Mouse (Mus musculus) thymus, adult 2 months (tissue): ENCODE data around the gene Kmt2d. TPM values are rescaled to one million over a fixed set of nuclear protein-coding genes. Genes with fewer than 3 reads are reported as not detected.

ENCODE experiments used
- DNase-seq: peaks from one replicate; pipeline ENCODE4 v3.0.0; 2021
- H3K27ac ChIP-seq: fragments of 200-500 bp; 2 replicates; pipeline ENCODE4 v1.5.1; 2012; ENCODE audit warnings: low read length, control low read depth; ENCODE audit not compliant: control insufficient read depth, insufficient read depth
- H3K27me3 ChIP-seq: fragments of 200-500 bp; 2 replicates; pipeline ENCODE4 v1.6.1; 2012; ENCODE audit warnings: mild to moderate bottlenecking, low read length, moderate library complexity, mixed read lengths; ENCODE audit not compliant: control insufficient read depth, insufficient read depth
- H3K36me3 ChIP-seq: fragments of 200-500 bp; 2 replicates; pipeline ENCODE4 v1.6.1; 2012; ENCODE audit warnings: mild to moderate bottlenecking, low read length, moderate library complexity; ENCODE audit not compliant: control insufficient read depth, insufficient read depth
- H3K4me1 ChIP-seq: fragments of 200-500 bp; replicated peaks from 2 replicates; pipeline ENCODE4 v1.6.1; 2012; ENCODE audit warnings: low read length; ENCODE audit not compliant: control insufficient read depth, insufficient read depth
- H3K4me3 ChIP-seq: fragments of 200-500 bp; 2 replicates; pipeline ENCODE4 v1.5.1; 2012; ENCODE audit warnings: mild to moderate bottlenecking, low read length, control low read depth, moderate library complexity; ENCODE audit not compliant: control insufficient read depth, insufficient read depth
- CTCF ChIP-seq: fragments of 200-500 bp; IDR thresholded peaks from 2 replicates; pipeline ENCODE4 v1.5.1; 2012; ENCODE audit warnings: mild to moderate bottlenecking, control low read depth, low read length, moderate library complexity, borderline replicate concordance; ENCODE audit not compliant: control insufficient read depth, poor library complexity, insufficient read depth; ENCODE audit errors: extremely low read depth
- POLR2A ChIP-seq: fragments of 200-500 bp; IDR thresholded peaks from 2 replicates; pipeline ENCODE4 v1.6.1; 2012; ENCODE audit warnings: mild to moderate bottlenecking, low read length, control low read depth, moderate library complexity; ENCODE audit not compliant: control insufficient read depth, poor library complexity, insufficient read depth; ENCODE audit errors: extremely low read depth
- WGBS: fragments of 180-500 bp; shearing (Covaris S2); methylation state at CpG from one replicate; pipeline ENCODE4 v1.1.7; 2018; 5-methylcytosine and 5-hydroxymethylcytosine counted together
- polyA plus RNA-seq: library from polyadenylated mRNA; depleted of rRNA; stranded (reverse); fragments of >200 nt; gene quantifications from 2 replicates; pipeline ENCODE4 v1.2.3, GENCODE M21; 2012

Gene Kmt2d
- polyA plus RNA-seq, 1 experiment = 69.1 TPM

DNA sequence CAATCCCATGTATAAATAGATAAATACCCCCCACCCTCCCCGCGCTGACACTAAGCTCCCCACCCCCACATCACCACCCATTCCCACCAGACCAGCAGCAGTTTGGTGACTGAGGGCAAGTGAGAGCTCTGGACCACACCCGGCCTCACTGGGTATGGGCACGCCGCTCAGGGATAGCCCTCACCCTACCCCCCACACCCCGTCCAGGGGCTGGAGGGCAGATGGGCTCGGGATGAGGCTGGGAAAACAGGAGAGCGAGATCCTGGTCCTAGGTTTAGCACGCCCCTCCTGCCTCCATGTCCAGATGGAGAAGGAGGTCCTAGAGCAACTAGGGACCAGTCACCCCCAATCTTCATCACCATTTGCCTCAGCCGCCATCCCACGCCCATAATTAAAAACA, 37.7 kb downstream of the Kmt2d start:
- Histone ChIP-seq H3K4me1 (peaks cover 17% of the 10 kb centered on the region), H3K36me3 (peaks cover 46% of the 10 kb centered on the region), H3K27ac (no peak overlapping the region), H3K4me3 (no peak overlapping the region), H3K27me3 (no peaks in the 10 kb centered on the region)
- no peak for DNase-seq
- no peak for TF ChIP-seq CTCF
- TF ChIP-seq POLR2A = no peak
- 94% methylated on average over 11 of the region's 11 CpGs for WGBS

DNA sequence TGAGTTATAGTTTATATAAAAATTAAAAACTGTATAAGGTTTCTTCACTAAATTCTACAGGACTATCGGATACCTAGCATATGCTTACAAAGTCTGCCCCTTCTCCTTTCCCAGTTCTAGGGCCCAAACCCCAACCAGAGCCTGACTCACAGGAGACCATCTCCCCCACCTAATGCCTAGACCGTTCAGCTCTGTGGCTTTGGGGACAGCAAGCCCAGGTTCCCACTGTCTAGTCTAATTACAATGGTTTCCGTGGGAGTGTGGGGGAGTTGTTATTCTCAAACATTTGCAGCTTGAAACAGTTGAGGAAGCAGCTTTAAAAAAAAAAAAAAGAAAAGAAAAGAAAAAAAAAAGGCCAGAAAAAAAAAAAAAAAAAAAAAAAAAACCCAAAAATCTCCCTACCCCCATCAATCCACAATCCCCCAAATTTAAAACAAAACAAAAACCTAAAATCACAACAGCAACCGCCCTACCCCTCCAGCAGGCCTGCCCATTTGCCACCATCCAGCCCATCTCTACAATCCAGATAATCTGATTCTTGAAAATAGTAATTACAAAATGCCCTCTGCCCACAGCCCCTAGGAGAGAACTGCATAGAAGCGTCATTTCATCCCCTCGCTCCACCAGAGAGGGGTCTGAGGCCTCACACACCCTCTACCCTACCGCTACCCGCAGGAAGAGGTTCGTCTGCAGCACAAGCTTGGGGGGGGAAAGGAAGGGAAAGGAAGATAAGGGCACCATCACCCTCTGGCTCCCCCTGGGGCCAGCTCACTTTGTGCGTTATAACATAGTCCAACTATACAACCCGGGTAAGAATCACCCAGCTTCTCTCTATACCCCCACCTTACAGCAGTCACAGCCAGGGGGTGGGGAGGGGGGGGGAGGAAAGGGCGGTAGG, 38.6 kb downstream of the Kmt2d start:
- TF ChIP-seq POLR2A (no peak), CTCF (0 out of 2 replicates have a peak, but pooled peaks have one; percentile 14)
- H3K27ac ChIP-seq = peak overlapping the region; percentile 83
- DNase-seq = peak; percentile 70
- H3K4me3 ChIP-seq = no peak overlapping the region
- H3K36me3 ChIP-seq = peaks cover 37% of the 10 kb centered on the region
- peaks cover 17% of the 10 kb centered on the region for H3K4me1 ChIP-seq
- WGBS = 15% methylated on average over 12 of the region's 12 CpGs
- H3K27me3 ChIP-seq = no peaks in the 10 kb centered on the region

DNA sequence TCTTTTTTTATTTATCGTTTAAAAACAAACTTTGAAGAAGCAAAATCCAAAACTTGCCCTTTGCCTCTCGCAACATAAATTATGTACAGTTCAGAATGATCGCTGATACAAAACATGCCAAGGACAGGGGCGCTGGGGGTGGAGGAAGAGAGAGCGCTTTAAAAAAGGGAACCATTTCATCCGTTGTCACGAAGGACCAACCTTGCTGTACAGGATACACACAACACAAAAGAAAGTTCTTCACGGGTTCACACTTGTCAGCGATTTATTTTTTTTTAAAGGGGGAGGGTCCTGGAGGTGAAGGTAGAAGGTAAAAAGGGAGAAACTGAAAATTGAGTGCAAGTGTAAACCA, 39.3 kb downstream of the Kmt2d start:
- 2% methylated on average over 9 of the region's 9 CpGs for WGBS
- Histone ChIP-seq H3K27ac (peak overlapping the region; percentile 76), H3K4me1 (peaks cover 17% of the 10 kb centered on the region), H3K4me3 (peak overlapping the region; percentile 23), H3K36me3 (peaks cover 30% of the 10 kb centered on the region), H3K27me3 (no peaks in the 10 kb centered on the region)
- DNase-seq = no peak
- TF ChIP-seq POLR2A (no peak), CTCF (no peak)

DNA sequence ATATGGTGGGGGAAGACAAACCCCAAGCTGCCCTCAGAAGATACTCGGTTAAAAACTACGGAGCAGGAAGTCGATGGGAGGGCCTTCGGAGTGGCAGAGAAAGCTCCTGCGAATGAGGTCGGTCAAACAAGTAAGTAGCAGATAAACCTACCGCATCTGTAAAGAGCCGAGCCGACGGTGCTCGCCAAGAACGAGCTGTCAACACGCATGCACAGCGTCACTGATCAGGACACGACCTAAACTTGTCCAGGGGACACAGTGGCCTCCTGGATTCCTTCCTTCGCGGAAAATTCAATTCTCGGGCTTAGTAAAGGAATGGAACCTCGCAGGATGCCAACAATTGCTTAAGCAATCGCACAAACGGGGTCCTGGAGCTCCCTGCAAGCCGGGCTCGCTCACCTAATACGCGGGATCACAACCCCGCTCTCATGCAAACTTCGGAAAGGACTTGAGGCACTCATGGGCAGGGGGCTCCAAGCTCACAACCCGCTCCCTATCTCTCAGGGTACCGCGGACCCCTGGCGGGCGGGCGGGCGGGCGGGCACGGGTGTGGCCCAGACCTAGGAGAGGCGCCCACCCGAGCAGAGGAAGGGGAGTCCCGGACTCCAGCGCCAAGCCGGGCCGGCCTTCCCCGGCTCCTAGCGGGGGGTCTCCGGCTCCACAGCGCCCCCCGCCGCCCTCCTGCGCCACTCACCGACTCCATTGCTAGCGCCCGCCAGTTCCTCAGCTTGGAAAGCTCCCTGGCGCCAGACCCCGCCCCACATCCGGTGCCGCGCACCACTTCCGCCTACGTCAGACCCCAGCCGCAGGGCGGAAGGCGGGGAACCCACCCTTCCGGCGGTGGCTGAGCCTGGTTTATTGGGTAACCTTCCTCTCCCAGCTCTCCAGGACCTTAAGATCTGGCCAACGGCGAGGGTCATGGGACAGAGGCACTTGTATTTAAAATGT, 40.0 kb downstream of the Kmt2d start, which contains the start of gene Prkag1:
Prkag1 (minus strand) TSS at position 786 of the 948 bp plus-strand sequence.
- peaks cover 17% of the 10 kb centered on the region for H3K4me1 ChIP-seq

DNA sequence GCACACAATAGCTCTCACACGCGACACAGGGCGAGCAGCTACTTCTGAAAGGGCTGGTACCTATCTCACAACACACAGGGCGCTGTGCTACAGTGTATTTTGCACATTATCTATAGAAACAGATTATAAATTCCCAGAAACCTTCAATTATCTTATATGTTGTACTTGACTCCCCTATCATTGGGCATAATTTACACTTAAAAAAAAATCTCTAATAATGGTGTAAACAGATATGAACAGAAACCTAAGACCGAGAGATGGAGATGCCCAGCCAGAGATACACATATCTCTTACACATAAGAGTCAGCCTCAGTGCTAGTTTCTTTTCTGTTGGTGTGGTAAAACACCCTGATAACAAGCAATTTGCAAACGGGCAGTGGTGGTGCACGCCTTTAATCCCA, 43.4 kb downstream of the Kmt2d start:
- 96% methylated on average over 7 of the region's 7 CpGs for WGBS
- no peak for TF ChIP-seq POLR2A
- TF ChIP-seq CTCF = no peak
- peaks cover 15% of the 10 kb centered on the region for H3K36me3 ChIP-seq
- no peak overlapping the region for H3K27ac ChIP-seq
- H3K4me3 ChIP-seq = no peak overlapping the region
- DNase-seq = no peak
- H3K4me1 ChIP-seq = peaks cover 16% of the 10 kb centered on the region
- H3K27me3 ChIP-seq = no peaks in the 10 kb centered on the region

More for the DNA sequence above, 40.0 kb downstream of the Kmt2d start, which contains the start of gene Prkag1:
- TF ChIP-seq CTCF (peak; percentile 76; the same call in 1 of the 2 replicates), POLR2A (peak; percentile 74)
- DNase-seq = peak; percentile 98
- under 1% methylated on average over 65 of the region's 66 CpGs for WGBS
- H3K4me3 ChIP-seq = peak within 1 kb of the TSS; percentile 80
- H3K36me3 ChIP-seq = peaks cover 23% of the 10 kb centered on the region
- H3K27me3 ChIP-seq = no peaks in the 10 kb centered on the region
- H3K27ac ChIP-seq = peak within 1 kb of the TSS; percentile 90

DNA sequence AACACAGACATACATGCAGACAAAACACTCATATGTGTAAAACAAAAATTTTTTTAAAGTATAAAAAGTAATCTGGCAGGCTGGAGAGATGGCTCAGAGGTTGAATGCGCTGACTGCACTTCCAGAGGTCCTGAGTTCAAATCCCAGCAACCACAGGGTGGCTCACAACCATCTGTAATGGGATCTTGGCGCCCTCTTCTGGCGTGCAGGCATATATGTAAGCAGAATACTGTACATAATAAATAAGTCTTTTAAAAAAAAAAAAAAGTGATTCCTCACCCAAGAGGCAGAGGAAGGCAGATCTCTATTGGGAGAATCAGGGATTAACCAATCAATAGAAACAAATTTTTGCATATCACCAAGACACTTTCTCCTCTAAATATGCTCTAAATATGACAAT, 47.6 kb downstream of the Kmt2d start:
- Histone ChIP-seq H3K4me1 (no peaks in the 10 kb centered on the region; the same call in 1 of the 2 replicates), H3K4me3 (no peak overlapping the region), H3K27ac (no peak overlapping the region), H3K27me3 (no peaks in the 10 kb centered on the region), H3K36me3 (peaks cover 15% of the 10 kb centered on the region)
- WGBS = 95% methylated on average over 3 of the region's 3 CpGs
- TF ChIP-seq CTCF (no peak), POLR2A (no peak)
- no peak for DNase-seq
